Mouse (Mus musculus) heart, embryonic 14.5 days (tissue): Measurements from ENCODE around the gene Pbx1. TPM values are rescaled to one million over a fixed set of nuclear protein-coding genes. Genes with fewer than 3 reads are reported as not detected.

Experiments used
- ATAC-seq: fragments of 200-750 bp; cut with Nextera tagmentation; 2 replicates; pipeline ENCODE4 v1.8.0; 2017; ENCODE audit warnings: low read depth, moderate TSS enrichment; ENCODE audit not compliant: insufficient number of reproducible peaks, insufficient read depth, low FRiP score
- H3K27ac ChIP-seq, 2 experiments: fragments of 200-500 bp in 1 of 2; fragments of 300-500 bp in 1 of 2; sonication (generic) in 1 of 2; replicated peaks in 1 of 2; 2 replicates each; pipeline ENCODE4 v1.5.1; 2012 to 2014; ENCODE audit warnings: low read depth in 2 of 2, low read length in 2 of 2, control low read depth in 1 of 2, mild to moderate bottlenecking in 1 of 2, mixed read lengths in 1 of 2; ENCODE audit not compliant: control insufficient read depth in 1 of 2, insufficient read depth in 1 of 2
- H3K27me3 ChIP-seq: fragments of 300-500 bp; sonication (generic); 2 replicates; pipeline ENCODE4 v1.6.1; 2014; ENCODE audit warnings: mild to moderate bottlenecking, low read length, control low read depth; ENCODE audit not compliant: control insufficient read depth, insufficient read depth
- H3K36me3 ChIP-seq: fragments of 300-500 bp; sonication (generic); 2 replicates; pipeline ENCODE4 v1.6.1; 2014; ENCODE audit warnings: mild to moderate bottlenecking, control low read depth, low read length, mixed read lengths; ENCODE audit not compliant: control insufficient read depth, insufficient read depth
- H3K4me1 ChIP-seq, 2 experiments: fragments of 200-500 bp in 1 of 2; fragments of 300-500 bp in 1 of 2; sonication (generic) in 1 of 2; 2 replicates each; pipeline ENCODE4 v1.6.1; 2012 to 2014; ENCODE audit warnings: low read length in 2 of 2, control low read depth in 1 of 2, mixed read lengths in 1 of 2; ENCODE audit not compliant: control insufficient read depth in 2 of 2, insufficient read depth in 2 of 2
- H3K4me2 ChIP-seq: fragments of 300-500 bp; sonication (generic); 2 replicates; pipeline ENCODE4 v1.6.1; 2014; ENCODE audit warnings: mild to moderate bottlenecking, low read length
- H3K4me3 ChIP-seq, 2 experiments: fragments of 200-500 bp in 1 of 2; fragments of 300-500 bp in 1 of 2; sonication (generic) in 1 of 2; 2 replicates each; pipeline ENCODE4 v1.5.1; 2012 to 2014; ENCODE audit warnings: low read length in 2 of 2, mild to moderate bottlenecking in 2 of 2, control low read depth in 1 of 2, low read depth in 1 of 2, moderate library complexity in 1 of 2; ENCODE audit not compliant: control insufficient read depth in 1 of 2, insufficient read depth in 1 of 2
- H3K9ac ChIP-seq: fragments of 300-500 bp; sonication (generic); 2 replicates; pipeline ENCODE4 v1.6.1; 2014; ENCODE audit warnings: mild to moderate bottlenecking, low read length
- H3K9me3 ChIP-seq: fragments of 300-500 bp; sonication (generic); 2 replicates; pipeline ENCODE4 v1.6.1; 2016; ENCODE audit warnings: low read length, control low read depth; ENCODE audit not compliant: control insufficient read depth
- WGBS: fragments of 180-500 bp; shearing (Covaris S2); extraction: QIAGEN DNeasy Blood & Tissue Kit; methylation state at CpG from one replicate; pipeline ENCODE4 v1.1.7; 2014; 5-methylcytosine and 5-hydroxymethylcytosine counted together
- polyA plus RNA-seq: library from polyadenylated mRNA; unstranded; fragments of >200 nt; fragmentation: Nextera tagmentation; extraction: Ambion mirVana; gene quantifications from 2 replicates; pipeline ENCODE4 v1.2.1, GENCODE M21; 2014

Gene Pbx1
- polyA plus RNA-seq, 1 experiment from 2014 or later: 30.7 TPM

GRCm38 (mm10) chr1:168408757-168409156, 23.3 kb downstream of the Pbx1 start:
- Histone ChIP-seq H3K4me3 (no peak overlapping the region), H3K9ac (no peak overlapping the region), H3K27me3 (no peaks in the 10 kb centered on the region), H3K4me2 (no peak overlapping the region), H3K4me1 (peaks cover 30 to 63% of the 10 kb centered on the region in 2 experiments), H3K27ac (no peak overlapping the region), H3K9me3 (no peaks in the 10 kb centered on the region), H3K36me3 (peaks cover 42% of the 10 kb centered on the region)
- ATAC-seq: no peak
- WGBS: 53% methylated on average over 10 of the region's 10 CpGs

DNA sequence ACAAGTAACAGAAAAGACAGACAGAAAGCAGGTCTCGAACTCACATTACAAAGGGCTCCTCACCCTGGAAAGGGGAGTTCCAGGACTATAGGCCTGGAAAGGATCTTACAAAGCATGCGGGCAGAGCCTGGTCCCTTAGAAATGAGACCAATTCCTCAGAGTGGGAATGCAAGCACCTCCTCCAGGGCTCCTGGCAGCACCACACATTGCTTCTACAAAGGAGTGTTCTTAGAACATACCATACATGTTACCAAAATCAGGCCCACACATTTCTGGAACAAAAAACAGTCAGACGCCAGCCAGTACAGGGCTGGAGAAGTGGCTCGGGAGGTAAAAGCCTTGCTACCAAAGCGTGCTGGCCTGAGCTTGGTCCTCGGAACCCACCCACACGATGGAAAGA, 24.1 kb downstream of the Pbx1 start:
- no peaks in the 10 kb centered on the region for H3K9me3 ChIP-seq
- H3K4me2 ChIP-seq: no peak overlapping the region
- H3K27ac ChIP-seq: no peak overlapping the region
- no peak for ATAC-seq
- WGBS: 70% methylated on average over 7 of the region's 7 CpGs
- H3K4me1 ChIP-seq: peaks cover 30 to 68% of the 10 kb centered on the region in 2 experiments
- H3K36me3 ChIP-seq: peaks cover 34% of the 10 kb centered on the region
- H3K27me3 ChIP-seq: no peaks in the 10 kb centered on the region
- no peak overlapping the region for H3K9ac ChIP-seq
- no peak overlapping the region for H3K4me3 ChIP-seq

DNA sequence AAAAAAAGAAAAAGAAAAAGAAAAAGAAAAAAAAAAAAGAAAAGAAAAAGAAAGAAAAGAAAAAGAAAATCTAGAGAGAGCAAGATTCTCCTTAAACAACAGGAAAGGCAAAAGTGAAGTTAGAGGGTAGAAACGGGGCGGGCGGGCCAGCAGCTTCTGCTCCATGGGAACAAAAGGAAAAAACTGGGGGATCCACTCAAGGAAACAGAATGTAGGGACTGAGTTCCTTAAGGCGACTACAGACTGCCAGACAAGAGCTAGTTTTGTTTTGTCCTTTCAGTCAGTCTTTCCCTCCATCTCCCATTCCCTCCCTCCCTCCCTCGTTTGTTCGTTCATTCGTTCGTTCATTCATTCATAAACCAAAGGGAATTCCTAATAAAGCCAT, 25.8 kb downstream of the Pbx1 start:
- peaks cover 39 to 75% of the 10 kb centered on the region in 2 experiments for H3K4me1 ChIP-seq

GRCm38 (mm10) chr1:168405645-168406290, 26.3 kb downstream of the Pbx1 start:
- Histone ChIP-seq H3K36me3 (peaks cover 35% of the 10 kb centered on the region), H3K27ac (peak overlapping the region; percentile 36 to 65), H3K4me1 (peaks cover 37 to 70% of the 10 kb centered on the region in 2 experiments), H3K27me3 (no peaks in the 10 kb centered on the region), H3K9me3 (no peaks in the 10 kb centered on the region), H3K9ac (peak overlapping the region; percentile 41), H3K4me3 (no peak overlapping the region), H3K4me2 (0 out of 2 replicates have a peak overlapping the region, but pooled peaks have one; percentile 18)
- no peak for ATAC-seq
- 15% methylated on average over 11 of the region's 12 CpGs for WGBS

More for the DNA sequence above, 25.8 kb downstream of the Pbx1 start:
- 0 out of 4 replicates have a peak overlapping the region, but pooled peaks of 1 of the 2 experiments have one; percentile 65 for H3K27ac ChIP-seq
- ATAC-seq: no peak
- 55% methylated on average over 8 of the region's 8 CpGs for WGBS
- no peak overlapping the region for H3K4me3 ChIP-seq
- H3K4me2 ChIP-seq: no peak overlapping the region
- H3K36me3 ChIP-seq: peaks cover 30% of the 10 kb centered on the region
- H3K27me3 ChIP-seq: no peaks in the 10 kb centered on the region
- no peak overlapping the region for H3K9ac ChIP-seq
- H3K9me3 ChIP-seq: no peaks in the 10 kb centered on the region

DNA sequence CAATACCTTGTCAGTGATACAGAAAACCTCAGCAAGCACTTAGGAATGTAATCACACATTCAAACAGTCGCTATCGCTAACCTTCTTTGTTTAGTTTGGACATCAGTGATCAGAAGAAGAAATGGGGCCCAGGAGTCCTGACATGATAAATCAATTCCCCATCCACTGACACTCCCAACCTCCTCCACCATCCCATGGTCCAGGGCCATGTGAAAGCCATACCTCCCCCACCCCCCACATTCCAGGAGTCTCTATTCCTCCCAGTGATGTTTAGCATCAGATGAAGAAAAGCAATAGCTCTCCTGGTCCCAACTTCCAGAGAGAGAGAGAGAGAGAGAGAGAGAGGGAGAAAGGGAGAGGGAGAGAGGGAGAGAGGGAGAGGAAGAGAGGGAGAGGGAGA, 28.5 kb downstream of the Pbx1 start:
- no peak overlapping the region for H3K4me2 ChIP-seq
- peaks cover 24 to 50% of the 10 kb centered on the region in 2 experiments for H3K4me1 ChIP-seq
- no peak for ATAC-seq
- no peak overlapping the region for H3K4me3 ChIP-seq
- H3K9me3 ChIP-seq: no peaks in the 10 kb centered on the region
- H3K36me3 ChIP-seq: peaks cover 30% of the 10 kb centered on the region
- H3K9ac ChIP-seq: no peak overlapping the region
- H3K27ac ChIP-seq: no peak overlapping the region
- 80% methylated on average over 2 of the region's 2 CpGs for whole genome bisulfite sequencing
- H3K27me3 ChIP-seq: no peaks in the 10 kb centered on the region

- ATAC-seq: no peak
- H3K9me3 ChIP-seq: no peaks in the 10 kb centered on the region
- H3K4me1 ChIP-seq: peaks cover 22 to 43% of the 10 kb centered on the region in 2 experiments
- H3K27me3 ChIP-seq: no peaks in the 10 kb centered on the region
- 43% methylated on average over 7 of the region's 7 CpGs for WGBS
- peaks cover 29% of the 10 kb centered on the region for H3K36me3 ChIP-seq
- peak overlapping the region; percentile 18; the same call in 1 of the 2 replicates for H3K4me2 ChIP-seq
- no peak overlapping the region for H3K27ac ChIP-seq
- no peak overlapping the region for H3K9ac ChIP-seq
- H3K4me3 ChIP-seq: no peak overlapping the region
Observed at GRCm38 (mm10) chr1:168402683-168403082, 29.4 kb downstream of the Pbx1 start.

DNA sequence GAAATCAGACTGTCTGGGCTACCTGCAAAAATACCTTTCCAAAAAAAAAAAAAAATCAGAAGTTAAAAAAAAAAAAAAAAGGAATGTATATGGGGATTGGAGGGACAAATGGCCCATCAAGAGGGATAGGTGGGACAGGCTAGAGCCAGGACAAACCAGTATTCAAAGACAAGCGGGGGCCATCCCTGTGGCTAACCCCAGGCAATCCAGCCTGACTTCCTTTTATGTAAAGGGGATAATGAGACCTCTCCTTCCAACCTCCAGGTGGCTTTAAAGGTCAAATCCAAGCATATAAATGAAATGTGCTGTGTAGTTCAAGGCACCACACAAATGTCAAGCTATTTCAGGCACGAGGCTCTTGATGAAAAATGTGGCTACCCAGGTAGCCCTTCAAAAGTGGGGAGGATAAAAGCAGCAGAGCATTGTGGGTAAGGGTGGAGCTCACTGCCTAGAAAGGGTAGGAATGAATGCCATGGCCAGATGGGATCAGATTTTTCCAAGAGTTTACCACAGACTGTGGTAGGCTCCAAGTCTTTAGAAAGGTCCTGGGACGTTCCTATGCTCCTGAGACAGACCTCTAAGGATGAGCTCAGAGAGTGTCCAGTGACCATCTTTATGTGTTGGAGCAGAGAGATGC, 36.4 kb downstream of the Pbx1 start:
- H3K9me3 ChIP-seq: no peaks in the 10 kb centered on the region
- no peak overlapping the region for H3K9ac ChIP-seq
- H3K4me3 ChIP-seq: no peak overlapping the region
- ATAC-seq: no peak
- 74% methylated on average over 3 of the region's 3 CpGs for WGBS
- no peak overlapping the region for H3K4me2 ChIP-seq
- no peaks in the 10 kb centered on the region for H3K27me3 ChIP-seq
- H3K4me1 ChIP-seq: peaks cover 25 to 59% of the 10 kb centered on the region in 2 experiments
- H3K36me3 ChIP-seq: peaks cover 27% of the 10 kb centered on the region
- H3K27ac ChIP-seq: no peak overlapping the region
